Mouse (Mus musculus) small intestine, adult 2 months (tissue): Measurements from ENCODE around the gene Glb1l. TPM values are rescaled to one million over a fixed set of nuclear protein-coding genes. Genes with fewer than 3 reads are reported as not detected.

Source experiments
- H3K27ac ChIP-seq: fragments of 200-500 bp; 2 replicates; pipeline ENCODE4 v1.5.1; 2012; ENCODE audit warnings: low read depth, low read length, control low read depth, inconsistent platforms; ENCODE audit not compliant: insufficient read depth
- H3K27me3 ChIP-seq: fragments of 200-500 bp; 2 replicates; pipeline ENCODE4 v1.6.1; 2012; ENCODE audit warnings: mild to moderate bottlenecking, moderate library complexity, low read length, inconsistent platforms; ENCODE audit not compliant: control insufficient read depth, insufficient read depth
- H3K36me3 ChIP-seq: fragments of 200-500 bp; 2 replicates; pipeline ENCODE4 v1.6.1; 2012; ENCODE audit warnings: mild to moderate bottlenecking, low read length, control low read depth, inconsistent platforms; ENCODE audit not compliant: control insufficient read depth, insufficient read depth
- H3K4me1 ChIP-seq: fragments of 200-500 bp; 2 replicates; pipeline ENCODE4 v1.6.1; 2012; ENCODE audit warnings: low read length, inconsistent platforms, mixed read lengths; ENCODE audit not compliant: control insufficient read depth, insufficient read depth, insufficient read length
- H3K4me3 ChIP-seq: fragments of 200-500 bp; 2 replicates; pipeline ENCODE4 v1.5.1; 2012; ENCODE audit warnings: low read depth, mild to moderate bottlenecking, control low read depth, inconsistent platforms, low read length, moderate library complexity
- CTCF ChIP-seq: fragments of 200-500 bp; IDR thresholded peaks from 2 replicates; pipeline ENCODE4 v1.5.1; 2012; ENCODE audit warnings: low read depth, mild to moderate bottlenecking, control low read depth, inconsistent platforms, low read length, moderate library complexity, mixed read lengths; ENCODE audit not compliant: insufficient replicate concordance, insufficient read length; ENCODE audit errors: extremely low read depth
- POLR2A ChIP-seq: fragments of 200-500 bp; IDR thresholded peaks from 2 replicates; pipeline ENCODE4 v1.6.1; 2012; ENCODE audit warnings: low read depth, mild to moderate bottlenecking, control low read depth, inconsistent platforms, low read length, moderate library complexity
- WGBS: fragments of 180-500 bp; shearing (Covaris S2); methylation state at CpG from one replicate; pipeline ENCODE4 v1.1.7; 2018; 5-methylcytosine and 5-hydroxymethylcytosine counted together
- polyA plus RNA-seq: library from polyadenylated mRNA; depleted of rRNA; stranded (reverse); fragments of >200 nt; gene quantifications from 2 replicates; pipeline ENCODE4 v1.2.3, GENCODE M21; 2012

Gene Glb1l
- polyA plus RNA-seq, 1 experiment = 1.1 TPM

DNA sequence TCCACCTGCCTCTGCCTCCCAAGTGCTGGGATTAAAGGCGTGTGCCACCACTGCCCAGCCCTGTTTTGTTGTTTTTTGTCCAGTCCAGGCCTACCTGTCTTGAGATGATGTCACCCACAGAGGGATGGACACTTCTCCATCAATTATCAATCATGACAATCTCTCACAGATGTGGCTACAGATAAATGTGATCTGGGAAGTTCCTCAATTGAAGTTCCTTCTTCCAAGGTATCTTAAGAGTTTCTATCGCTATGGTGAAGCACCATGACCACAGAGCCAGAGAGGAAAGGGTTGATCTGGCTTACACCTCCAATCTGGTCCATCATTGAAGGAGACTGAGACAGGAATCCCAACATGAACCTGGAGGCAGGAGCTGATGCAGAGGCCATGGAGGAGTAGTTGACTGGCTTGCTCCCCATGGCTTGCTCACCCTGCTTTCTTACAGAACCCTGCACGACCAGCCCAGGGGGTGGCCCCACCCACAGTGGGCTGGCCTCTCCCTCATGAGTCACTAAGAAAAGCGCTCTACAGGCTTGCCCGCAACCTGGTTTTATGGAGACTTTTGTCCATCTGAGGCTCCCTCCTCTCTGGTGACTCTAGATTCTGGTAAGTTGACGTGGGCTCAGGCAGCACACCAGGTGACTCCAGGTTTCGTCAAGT is 19.9 kb upstream of the Glb1l start:
- 64% methylated on average over 7 of the region's 7 CpGs for WGBS
- no peaks in the 10 kb centered on the region for H3K27me3 ChIP-seq
- no peak overlapping the region for H3K27ac ChIP-seq
- TF ChIP-seq CTCF (no peak), POLR2A (no peak)
- no peak overlapping the region for H3K4me3 ChIP-seq
- H3K4me1 ChIP-seq = peaks cover 2% of the 10 kb centered on the region; the same call in 1 of the 2 replicates
- no peaks in the 10 kb centered on the region for H3K36me3 ChIP-seq

DNA sequence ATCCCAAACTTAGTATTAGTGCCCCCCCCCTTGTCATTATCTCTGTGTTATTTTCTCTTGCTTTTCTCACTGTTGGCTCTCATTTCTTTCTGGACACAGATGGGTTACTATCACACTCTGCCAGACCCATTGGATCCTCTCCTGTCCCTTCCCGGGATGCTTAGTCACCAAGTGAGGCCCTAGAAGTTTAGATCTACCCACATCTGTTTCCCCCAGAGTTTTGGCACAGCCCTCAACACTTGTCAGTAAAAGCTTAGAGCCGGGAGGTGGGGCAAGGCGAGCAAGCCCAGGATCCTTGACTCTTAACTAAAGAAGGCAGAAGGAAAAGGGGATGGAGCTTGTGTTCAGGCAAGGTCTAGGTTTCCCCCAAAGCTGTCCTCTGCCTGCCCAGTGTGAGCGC is 18.5 kb upstream of the Glb1l start:
- WGBS = 70% methylated on average over 4 of the region's 4 CpGs
- H3K27ac ChIP-seq = no peak overlapping the region

DNA sequence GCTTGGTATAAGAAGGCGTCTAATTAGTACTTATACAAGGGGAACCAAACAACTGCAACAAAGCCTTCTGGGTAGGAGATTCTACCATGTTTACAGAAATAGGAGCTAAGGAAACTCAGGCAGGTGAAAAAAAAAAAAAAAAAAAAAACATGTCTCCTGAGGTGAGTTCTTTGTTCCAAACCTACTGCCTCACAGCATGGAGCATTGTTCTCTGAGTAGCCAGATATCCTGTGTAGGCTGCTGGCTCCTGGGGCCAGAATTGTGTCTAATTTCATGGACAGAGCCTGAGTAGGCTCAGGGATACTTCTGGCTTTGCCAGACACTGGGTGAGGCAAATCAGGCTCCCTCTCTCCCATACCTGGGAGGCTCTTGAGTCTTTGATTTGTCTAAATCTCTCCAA is 17.0 kb upstream of the Glb1l start:
- Histone ChIP-seq H3K4me3 (no peak overlapping the region), H3K27me3 (no peaks in the 10 kb centered on the region), H3K36me3 (no peaks in the 10 kb centered on the region), H3K4me1 (no peaks in the 10 kb centered on the region), H3K27ac (no peak overlapping the region)
- WGBS = 95% methylated on average over 1 of the region's 1 CpGs
- no peak for TF ChIP-seq CTCF
- no peak for TF ChIP-seq POLR2A

More for the DNA sequence above, 18.5 kb upstream of the Glb1l start:
- no peak for TF ChIP-seq POLR2A
- no peak for TF ChIP-seq CTCF
- Histone ChIP-seq H3K4me3 (no peak overlapping the region), H3K36me3 (no peaks in the 10 kb centered on the region), H3K27me3 (no peaks in the 10 kb centered on the region), H3K4me1 (0 out of 2 replicates have a peak, but pooled peaks cover 2% of the 10 kb centered on the region)

DNA sequence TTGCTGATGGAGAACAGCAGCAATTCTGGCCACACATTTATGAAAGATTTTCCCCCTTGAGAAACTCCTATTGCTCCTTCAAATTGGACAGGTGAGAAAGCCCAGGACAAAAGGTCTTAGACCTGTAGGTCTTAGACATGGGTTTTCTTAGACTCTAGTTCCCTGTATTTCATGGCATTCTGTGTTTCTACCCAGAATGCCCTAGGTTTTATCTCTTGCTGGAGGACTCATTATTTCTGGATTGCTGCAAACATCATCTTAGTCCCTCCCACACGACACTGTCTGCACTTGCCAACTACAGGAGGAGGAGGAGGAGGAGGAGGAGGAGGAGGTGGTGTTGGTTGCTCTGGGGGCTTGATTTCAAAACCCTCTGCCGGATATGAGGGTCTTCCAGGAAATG is 15.5 kb upstream of the Glb1l start:
- WGBS = 55% methylated on average over 2 of the region's 2 CpGs
- TF ChIP-seq CTCF = no peak
- no peak for TF ChIP-seq POLR2A
- no peak overlapping the region for H3K27ac ChIP-seq
- no peaks in the 10 kb centered on the region for H3K4me1 ChIP-seq
- H3K4me3 ChIP-seq = no peak overlapping the region
- no peaks in the 10 kb centered on the region for H3K27me3 ChIP-seq
- no peaks in the 10 kb centered on the region for H3K36me3 ChIP-seq

DNA sequence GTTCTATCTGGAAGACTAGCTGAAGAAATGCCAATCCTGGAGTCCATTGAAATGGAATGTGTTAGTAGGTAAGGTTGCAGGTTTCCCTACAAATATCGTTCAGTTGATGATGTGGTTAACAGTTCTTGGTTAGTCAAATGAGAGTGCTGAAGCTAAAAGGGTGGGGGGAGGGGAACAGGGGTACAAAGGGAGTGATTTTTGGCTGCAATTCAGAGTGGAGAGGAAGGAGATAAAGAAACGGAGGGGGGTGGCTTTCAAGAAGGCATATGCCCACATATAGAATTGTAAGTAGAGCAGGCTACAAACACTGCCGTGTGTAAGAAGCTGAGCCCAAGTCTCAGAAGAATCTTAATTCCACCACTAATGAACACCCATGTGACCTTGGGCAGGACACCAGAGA is 14.9 kb upstream of the Glb1l start:
- TF ChIP-seq POLR2A (no peak), CTCF (no peak)
- H3K4me3 ChIP-seq = no peak overlapping the region
- no peaks in the 10 kb centered on the region for H3K27me3 ChIP-seq
- H3K4me1 ChIP-seq = no peaks in the 10 kb centered on the region
- WGBS = 49% methylated on average over 3 of the region's 3 CpGs
- no peaks in the 10 kb centered on the region for H3K36me3 ChIP-seq
- no peak overlapping the region for H3K27ac ChIP-seq

DNA sequence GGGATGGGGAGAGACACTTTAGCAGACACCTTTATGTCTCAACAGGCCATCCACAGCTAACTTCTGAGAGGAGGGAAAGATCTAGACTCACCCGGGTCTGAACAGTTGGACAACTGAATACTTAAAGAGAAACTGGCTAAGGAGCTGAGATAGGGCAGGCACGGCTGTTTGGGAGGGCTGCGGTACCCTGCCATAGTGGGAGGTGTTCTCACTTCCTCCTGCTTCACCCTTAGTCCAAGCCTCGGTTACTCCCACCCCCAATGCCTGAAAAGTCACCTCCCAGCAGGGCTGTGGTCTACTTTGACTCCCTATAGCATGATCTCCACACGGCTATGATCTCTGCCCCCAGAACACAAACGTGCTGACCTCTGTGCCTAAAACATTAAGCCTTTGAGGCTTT is 12.9 kb upstream of the Glb1l start:
- H3K27ac ChIP-seq = no peak overlapping the region
- 56% methylated on average over 6 of the region's 6 CpGs for WGBS
- H3K4me3 ChIP-seq = no peak overlapping the region
- H3K36me3 ChIP-seq = no peaks in the 10 kb centered on the region
- no peak for TF ChIP-seq POLR2A
- TF ChIP-seq CTCF = no peak
- no peaks in the 10 kb centered on the region for H3K27me3 ChIP-seq
- peaks cover 5% of the 10 kb centered on the region for H3K4me1 ChIP-seq

DNA sequence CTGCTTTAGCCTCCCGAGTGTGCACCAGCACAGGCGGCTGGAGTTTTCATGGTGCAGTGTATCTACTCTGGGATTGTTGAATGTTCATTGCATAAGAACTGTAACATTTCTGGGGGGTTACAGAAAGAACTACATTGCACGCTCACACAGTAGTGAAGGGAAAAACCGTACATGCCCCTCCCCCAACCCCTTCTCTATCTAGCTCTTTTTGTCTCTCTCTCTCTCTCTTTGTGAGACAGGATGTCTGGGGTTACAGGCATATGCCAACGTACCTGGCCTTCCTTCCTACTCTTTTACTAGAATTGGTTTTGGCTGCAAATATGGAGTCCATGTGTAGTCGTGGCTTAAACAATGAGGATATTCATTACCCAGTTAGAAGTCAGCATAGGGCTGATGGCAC is 12.3 kb upstream of the Glb1l start:
- WGBS = 81% methylated on average over 6 of the region's 6 CpGs
- H3K36me3 ChIP-seq = no peaks in the 10 kb centered on the region
- no peak overlapping the region for H3K27ac ChIP-seq
- TF ChIP-seq POLR2A (no peak), CTCF (no peak)
- H3K27me3 ChIP-seq = no peaks in the 10 kb centered on the region
- peaks cover 5% of the 10 kb centered on the region for H3K4me1 ChIP-seq
- H3K4me3 ChIP-seq = no peak overlapping the region

DNA sequence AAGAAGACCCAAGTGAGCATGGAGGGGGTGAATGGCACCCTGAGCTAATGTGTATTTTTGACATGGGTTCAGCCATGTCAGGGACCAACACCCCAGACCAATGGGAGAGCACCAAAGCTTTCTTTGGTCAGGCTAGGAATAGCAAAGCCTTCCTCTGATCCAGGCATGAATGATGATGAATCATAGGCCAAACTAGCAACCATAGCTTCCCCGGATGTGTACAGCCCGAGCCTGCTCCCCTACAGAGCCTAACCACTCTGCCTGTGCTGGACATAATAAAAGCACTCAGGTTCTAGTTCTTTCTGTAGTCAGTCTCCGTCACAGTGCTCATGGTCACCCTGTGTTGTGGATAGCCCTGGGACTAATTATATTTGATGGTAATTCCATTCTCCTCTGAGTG is 10.9 kb upstream of the Glb1l start:
- Histone ChIP-seq H3K36me3 (peaks cover 3% of the 10 kb centered on the region), H3K4me1 (peaks cover 7% of the 10 kb centered on the region), H3K27ac (no peak overlapping the region), H3K27me3 (no peaks in the 10 kb centered on the region), H3K4me3 (no peak overlapping the region)
- WGBS = 88% methylated on average over 3 of the region's 3 CpGs
- TF ChIP-seq POLR2A = no peak
- TF ChIP-seq CTCF = no peak
